Mouse (Mus musculus): ENCODE data around the gene Gtf3c5. TPM values are rescaled to one million over a fixed set of nuclear protein-coding genes. Genes with fewer than 3 reads are reported as not detected.

Gtf3c5 gene
- polyA plus RNA-seq, 1 experiment from 2014 or later, result 42.3 TPM

GRCm38 (mm10) chr2:28564380-28564779 lies 19.2 kb downstream of the Gtf3c5 start:
- ATAC-seq (replicated peaks; ENCODE audit: low FRiP score), result no peak

DNA sequence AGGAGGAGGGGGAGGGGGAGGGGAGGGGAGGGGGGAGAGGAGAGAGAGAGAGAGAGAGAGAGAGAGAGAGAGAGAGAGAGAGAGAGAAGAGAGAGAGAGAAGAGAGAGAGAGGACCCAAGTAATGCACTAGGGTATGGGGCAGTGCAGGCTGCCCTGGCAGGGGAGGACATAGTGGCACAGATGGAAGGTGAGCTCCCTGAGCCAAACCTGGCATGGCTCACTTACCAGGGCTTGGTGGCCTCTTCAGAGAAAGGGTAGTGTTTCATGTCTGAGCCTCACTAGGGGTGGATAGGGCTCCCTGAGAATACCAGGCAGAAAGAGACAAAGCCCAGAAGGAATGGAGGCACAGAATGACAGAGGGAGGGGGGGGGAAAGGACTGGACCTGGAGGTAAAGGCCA lies 19.7 kb downstream of the Gtf3c5 start:
- no peaks in the 10 kb centered on the region for H3K4me1 ChIP-seq (replicated peaks; ENCODE audit: control insufficient read depth, insufficient read depth, low read length)
- no peaks in the 10 kb centered on the region for H3K9me3 ChIP-seq (ENCODE audit: control insufficient read depth, low read length)
- no peak for ATAC-seq (replicated peaks; ENCODE audit: low FRiP score)

More at GRCm38 (mm10) chr2:28564380-28564779, 19.2 kb downstream of the Gtf3c5 start:
- Histone ChIP-seq H3K4me2 (ENCODE audit: low read depth, low read length, severe bottlenecking) (no peak overlapping the region), H3K9me3 (ENCODE audit: control insufficient read depth, low read length) (no peaks in the 10 kb centered on the region), H3K36me3 (ENCODE audit: control insufficient read depth, insufficient read depth, low read length) (peaks cover 15% of the 10 kb centered on the region; the same call in 1 of the 2 replicates), H3K4me1 (replicated peaks; ENCODE audit: control insufficient read depth, insufficient read depth, low read length) (no peaks in the 10 kb centered on the region), H3K27ac (ENCODE audit: low read depth, low read length) (no peak overlapping the region), H3K9ac (ENCODE audit: low read length) (no peak overlapping the region), H3K27me3 (ENCODE audit: control insufficient read depth, insufficient read depth, low read length) (no peaks in the 10 kb centered on the region), H3K4me3 (ENCODE audit: low read depth, low read length) (no peak overlapping the region)
- WGBS, result 88% methylated on average over 4 of the region's 4 CpGs
- no peak for DNase-seq (ENCODE audit: low spot score)

GRCm38 (mm10) chr2:28563303-28563702 lies 20.2 kb downstream of the Gtf3c5 start, which contains the start of gene Cel:
Cel (minus strand) TSS chr2:28563403.
- 75% methylated on average over 6 of the region's 6 CpGs for WGBS
- Histone ChIP-seq H3K27ac (ENCODE audit: low read depth, low read length) (no peak within 1 kb of the TSS), H3K36me3 (ENCODE audit: control insufficient read depth, insufficient read depth, low read length) (peaks cover 6% of the 10 kb centered on the region; the same call in 1 of the 2 replicates), H3K4me3 (ENCODE audit: low read depth, low read length) (no peak within 1 kb of the TSS), H3K9ac (ENCODE audit: low read length) (no peak within 1 kb of the TSS), H3K27me3 (ENCODE audit: control insufficient read depth, insufficient read depth, low read length) (no peaks in the 10 kb centered on the region), H3K4me1 (replicated peaks; ENCODE audit: control insufficient read depth, insufficient read depth, low read length) (no peaks in the 10 kb centered on the region), H3K9me3 (ENCODE audit: control insufficient read depth, low read length) (no peaks in the 10 kb centered on the region), H3K4me2 (ENCODE audit: low read depth, low read length, severe bottlenecking) (no peak within 1 kb of the TSS)
- no peak for DNase-seq (ENCODE audit: low spot score)
- no peak for ATAC-seq (replicated peaks; ENCODE audit: low FRiP score)

More for the DNA sequence above, 19.7 kb downstream of the Gtf3c5 start:
- no peak overlapping the region for H3K27ac ChIP-seq (ENCODE audit: low read depth, low read length)
- no peak overlapping the region for H3K9ac ChIP-seq (ENCODE audit: low read length)
- H3K4me2 ChIP-seq (ENCODE audit: low read depth, low read length, severe bottlenecking), result no peak overlapping the region
- no peak overlapping the region for H3K4me3 ChIP-seq (ENCODE audit: low read depth, low read length)
- no peaks in the 10 kb centered on the region for H3K27me3 ChIP-seq (ENCODE audit: control insufficient read depth, insufficient read depth, low read length)
- DNase-seq (ENCODE audit: low spot score), result no peak
- H3K36me3 ChIP-seq (ENCODE audit: control insufficient read depth, insufficient read depth, low read length), result peaks cover 10% of the 10 kb centered on the region; the same call in 1 of the 2 replicates

- WGBS, result 82% methylated on average over 5 of the region's 5 CpGs
- no peak for DNase-seq (ENCODE audit: low spot score)
Observed at GRCm38 (mm10) chr2:28557452-28557851, 26.1 kb downstream of the Gtf3c5 start.

DNA sequence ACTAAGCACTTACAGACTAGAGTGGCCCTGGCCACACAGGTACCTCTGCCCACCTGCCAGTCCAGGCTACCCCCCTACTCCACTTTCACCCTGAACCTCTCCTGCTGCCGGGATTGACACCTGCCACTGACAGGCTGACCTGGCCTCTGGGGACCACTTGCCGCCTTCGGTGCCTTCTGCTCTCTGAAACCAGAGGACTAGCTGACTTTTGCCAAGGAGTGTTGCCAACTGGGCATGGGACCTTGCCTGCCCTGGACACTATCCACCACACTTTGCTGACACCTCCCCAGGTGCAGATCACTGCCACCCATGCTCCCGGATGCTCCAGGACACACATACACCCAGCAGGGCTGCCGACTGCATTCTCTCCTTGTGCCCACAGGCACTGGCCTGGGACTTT lies 31.2 kb downstream of the Gtf3c5 start:
- Histone ChIP-seq H3K4me1 (replicated peaks; ENCODE audit: control insufficient read depth, insufficient read depth, low read length) (no peaks in the 10 kb centered on the region), H3K27me3 (ENCODE audit: control insufficient read depth, insufficient read depth, low read length) (no peaks in the 10 kb centered on the region), H3K4me2 (ENCODE audit: low read depth, low read length, severe bottlenecking) (no peak overlapping the region), H3K9me3 (ENCODE audit: control insufficient read depth, low read length) (no peaks in the 10 kb centered on the region), H3K36me3 (ENCODE audit: control insufficient read depth, insufficient read depth, low read length) (no peaks in the 10 kb centered on the region; the same call in 1 of the 2 replicates), H3K9ac (ENCODE audit: low read length) (no peak overlapping the region), H3K27ac (ENCODE audit: low read depth, low read length) (no peak overlapping the region), H3K4me3 (ENCODE audit: low read depth, low read length) (no peak overlapping the region)
- ATAC-seq (replicated peaks; ENCODE audit: low FRiP score) (no peak), DNase-seq (ENCODE audit: low spot score) (no peak)
- 91% methylated on average over 5 of the region's 5 CpGs for WGBS

More at GRCm38 (mm10) chr2:28557452-28557851, 26.1 kb downstream of the Gtf3c5 start:
- H3K27me3 ChIP-seq (ENCODE audit: control insufficient read depth, insufficient read depth, low read length), result no peaks in the 10 kb centered on the region
- no peak overlapping the region for H3K9ac ChIP-seq (ENCODE audit: low read length)
- H3K4me2 ChIP-seq (ENCODE audit: low read depth, low read length, severe bottlenecking), result no peak overlapping the region
- no peaks in the 10 kb centered on the region for H3K9me3 ChIP-seq (ENCODE audit: control insufficient read depth, low read length)
- ATAC-seq (replicated peaks; ENCODE audit: low FRiP score), result no peak
- H3K4me1 ChIP-seq (replicated peaks; ENCODE audit: control insufficient read depth, insufficient read depth, low read length), result no peaks in the 10 kb centered on the region
- no peak overlapping the region for H3K27ac ChIP-seq (ENCODE audit: low read depth, low read length)
- no peak overlapping the region for H3K4me3 ChIP-seq (ENCODE audit: low read depth, low read length)
- no peaks in the 10 kb centered on the region for H3K36me3 ChIP-seq (ENCODE audit: control insufficient read depth, insufficient read depth, low read length)

- no peak overlapping the region for H3K9ac ChIP-seq (ENCODE audit: low read length)
- no peaks in the 10 kb centered on the region for H3K9me3 ChIP-seq (ENCODE audit: control insufficient read depth, low read length)
- DNase-seq (ENCODE audit: low spot score) (no peak), ATAC-seq (replicated peaks; ENCODE audit: low FRiP score) (no peak)
- no peaks in the 10 kb centered on the region; the same call in 1 of the 2 replicates for H3K36me3 ChIP-seq (ENCODE audit: control insufficient read depth, insufficient read depth, low read length)
- H3K4me2 ChIP-seq (ENCODE audit: low read depth, low read length, severe bottlenecking), result no peak overlapping the region
- H3K27ac ChIP-seq (ENCODE audit: low read depth, low read length), result no peak overlapping the region
- 91% methylated on average over 13 of the region's 13 CpGs for WGBS
- no peaks in the 10 kb centered on the region for H3K4me1 ChIP-seq (replicated peaks; ENCODE audit: control insufficient read depth, insufficient read depth, low read length)
- H3K4me3 ChIP-seq (ENCODE audit: low read depth, low read length), result no peak overlapping the region
- H3K27me3 ChIP-seq (ENCODE audit: control insufficient read depth, insufficient read depth, low read length), result no peaks in the 10 kb centered on the region
Observed at GRCm38 (mm10) chr2:28549157-28549556, 34.4 kb downstream of the Gtf3c5 start.

DNA sequence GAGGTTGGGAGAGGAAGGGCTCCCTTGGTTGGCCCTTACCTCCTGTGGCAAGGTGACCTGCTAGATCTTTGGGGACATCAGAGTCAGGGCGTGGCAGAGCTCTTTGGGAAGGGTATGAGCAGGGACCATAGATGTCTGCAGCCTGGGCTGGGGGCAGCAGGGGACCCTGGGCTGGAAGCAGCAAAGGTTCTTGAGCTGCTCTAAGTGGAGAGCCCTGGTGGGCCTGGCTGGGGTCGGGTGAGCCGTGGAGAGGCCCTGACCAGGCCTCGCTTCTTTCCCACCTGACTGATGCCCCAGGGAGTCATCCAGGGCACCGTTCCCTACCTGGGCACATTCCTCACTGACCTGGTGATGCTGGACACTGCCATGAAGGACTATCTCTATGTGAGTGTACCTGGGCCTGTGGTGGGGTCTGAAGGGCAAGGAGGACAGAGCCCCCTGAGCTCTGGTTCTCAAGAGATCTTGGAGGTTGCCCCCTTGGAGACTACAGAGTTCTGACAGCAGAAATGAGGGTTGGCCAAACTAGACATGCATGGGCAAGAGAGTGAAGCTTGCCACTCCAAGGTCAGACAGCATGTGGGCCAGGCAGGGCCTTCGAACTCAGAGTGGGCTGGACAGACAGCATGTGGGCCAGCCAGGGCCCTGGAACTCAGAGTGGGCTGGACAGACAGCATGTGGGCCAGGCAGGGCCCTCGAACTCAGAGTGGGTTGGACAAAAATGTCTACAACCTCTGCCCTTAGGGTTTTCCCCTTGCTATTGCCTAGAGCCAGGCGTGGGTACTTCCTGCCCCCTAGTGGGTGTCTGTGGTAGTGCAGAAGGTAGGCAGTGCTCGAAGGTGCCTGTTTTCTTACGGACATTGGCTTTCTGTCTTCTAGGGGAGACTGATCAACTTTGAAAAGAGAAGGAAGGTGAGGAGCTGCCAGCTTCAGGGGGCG lies 36.0 kb downstream of the Gtf3c5 start:
- H3K27ac ChIP-seq (ENCODE audit: low read depth, low read length), result no peak overlapping the region
- H3K9ac ChIP-seq (ENCODE audit: low read length), result no peak overlapping the region
- H3K9me3 ChIP-seq (ENCODE audit: control insufficient read depth, low read length), result no peaks in the 10 kb centered on the region
- H3K4me3 ChIP-seq (ENCODE audit: low read depth, low read length), result no peak overlapping the region
- ATAC-seq (replicated peaks; ENCODE audit: low FRiP score) (no peak; the same call in 1 of the 2 replicates), DNase-seq (ENCODE audit: low spot score) (peak; percentile 87)
- H3K36me3 ChIP-seq (ENCODE audit: control insufficient read depth, insufficient read depth, low read length), result no peaks in the 10 kb centered on the region; the same call in 1 of the 2 replicates
- H3K4me2 ChIP-seq (ENCODE audit: low read depth, low read length, severe bottlenecking), result no peak overlapping the region
- no peaks in the 10 kb centered on the region for H3K27me3 ChIP-seq (ENCODE audit: control insufficient read depth, insufficient read depth, low read length)
- WGBS, result 49% methylated on average over 11 of the region's 11 CpGs
- no peaks in the 10 kb centered on the region for H3K4me1 ChIP-seq (replicated peaks; ENCODE audit: control insufficient read depth, insufficient read depth, low read length)

DNA sequence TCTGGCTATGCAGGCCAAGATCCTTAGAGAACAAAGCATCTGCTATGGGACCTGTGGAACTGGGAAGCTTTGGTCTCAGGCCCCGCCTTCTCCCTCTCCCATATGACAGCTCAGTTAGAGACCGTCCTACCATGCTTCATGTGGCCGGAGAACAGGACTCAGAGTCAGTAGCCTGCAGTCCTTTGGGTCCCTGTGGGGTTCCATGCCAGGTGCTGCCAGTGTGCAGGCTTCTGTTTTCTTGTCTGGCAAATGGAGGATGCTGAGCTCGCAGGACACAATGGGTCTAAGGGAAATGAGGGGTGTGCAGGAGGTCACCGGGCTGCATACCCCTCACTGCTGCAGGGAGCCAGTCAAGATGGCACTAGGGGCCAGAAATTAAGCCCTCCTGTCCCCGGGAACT lies 37.0 kb downstream of the Gtf3c5 start:
- no peaks in the 10 kb centered on the region for H3K9me3 ChIP-seq (ENCODE audit: control insufficient read depth, low read length)
- H3K27ac ChIP-seq (ENCODE audit: low read depth, low read length), result no peak overlapping the region
- ATAC-seq (replicated peaks; ENCODE audit: low FRiP score) (no peak), DNase-seq (ENCODE audit: low spot score) (no peak)
- 86% methylated on average over 6 of the region's 6 CpGs for WGBS
- no peaks in the 10 kb centered on the region; the same call in 1 of the 2 replicates for H3K36me3 ChIP-seq (ENCODE audit: control insufficient read depth, insufficient read depth, low read length)
- H3K4me3 ChIP-seq (ENCODE audit: low read depth, low read length), result no peak overlapping the region
- H3K27me3 ChIP-seq (ENCODE audit: control insufficient read depth, insufficient read depth, low read length), result no peaks in the 10 kb centered on the region
- no peaks in the 10 kb centered on the region for H3K4me1 ChIP-seq (replicated peaks; ENCODE audit: control insufficient read depth, insufficient read depth, low read length)
- no peak overlapping the region for H3K9ac ChIP-seq (ENCODE audit: low read length)
- no peak overlapping the region for H3K4me2 ChIP-seq (ENCODE audit: low read depth, low read length, severe bottlenecking)
